Mouse (Mus musculus): ENCODE measurements around the gene Haus2.
"Not testable (repeated sequence)": the region's sequence is repeated elsewhere in the genome, so short reads cannot be mapped to it uniquely, and the experiment has no call there.

Gene Haus2

GRCm38 (mm10) chr2:120608830-120609723 lies at the start of gene Haus2, which contains the start of gene Lrrc57:
TSS of gene Haus2 (plus strand) at chr2:120609383.
TSS of gene Lrrc57 (minus strand) at chr2:120609520.
- peak; percentile 95 to 96 for DNase-seq

- DNase-seq: no peak
Observed at GRCm38 (mm10) chr2:120561524-120561923, 47.7 kb upstream of the Haus2 start.

- no peak for DNase-seq
Observed at GRCm38 (mm10) chr2:120562859-120563234, 46.3 kb upstream of the Haus2 start.

GRCm38 (mm10) chr2:120563235-120563990 lies 45.8 kb upstream of the Haus2 start, which contains the start of gene Zfp106:
TSS of gene Zfp106 (minus strand) at chr2:120563843.
- DNase-seq: peak; percentile 88 to 90

- not testable (repeated sequence) for DNase-seq
Observed at GRCm38 (mm10) chr2:120564548-120565188, 44.5 kb upstream of the Haus2 start.

- DNase-seq: no peak
Observed at GRCm38 (mm10) chr2:120565363-120565762, 43.8 kb upstream of the Haus2 start.

GRCm38 (mm10) chr2:120566886-120567797 lies 42.0 kb upstream of the Haus2 start, which contains the start of gene Snap23:
TSS of gene Snap23 (plus strand) at chr2:120567671.
- peak; percentile 87 to 90 for DNase-seq

- DNase-seq: no peak
Observed at GRCm38 (mm10) chr2:120567798-120568320, 41.3 kb upstream of the Haus2 start.

GRCm38 (mm10) chr2:120571081-120571480 lies 38.1 kb upstream of the Haus2 start:
- DNase-seq: no peak

- not testable (repeated sequence) for DNase-seq
Observed at GRCm38 (mm10) chr2:120572161-120572560, 37.0 kb upstream of the Haus2 start.

GRCm38 (mm10) chr2:120575121-120575520 lies 34.1 kb upstream of the Haus2 start:
- no peak for DNase-seq

- DNase-seq: no peak
Observed at GRCm38 (mm10) chr2:120575978-120576377, 33.2 kb upstream of the Haus2 start.

- DNase-seq: peak; percentile 29 to 30
Observed at GRCm38 (mm10) chr2:120577799-120578198, 31.4 kb upstream of the Haus2 start.

- peak; percentile 34 to 46 for DNase-seq
Observed at GRCm38 (mm10) chr2:120578286-120578685, 30.9 kb upstream of the Haus2 start.

GRCm38 (mm10) chr2:120589759-120590158 lies 19.4 kb upstream of the Haus2 start:
- DNase-seq: no peak

- DNase-seq: no peak
Observed at GRCm38 (mm10) chr2:120592227-120592626, 17.0 kb upstream of the Haus2 start.

GRCm38 (mm10) chr2:120597734-120598133 lies 11.4 kb upstream of the Haus2 start:
- DNase-seq: no peak

GRCm38 (mm10) chr2:120599506-120599905 lies 9.7 kb upstream of the Haus2 start:
- DNase-seq: no peak

GRCm38 (mm10) chr2:120606021-120606690 lies 3.0 kb upstream of the Haus2 start:
- DNase-seq: peak in 1 of 2 experiments; percentile 19

GRCm38 (mm10) chr2:120616279-120617163 lies 7.3 kb downstream of the Haus2 start:
- no peak for DNase-seq
